8 mouse cellular contexts compared by ENCODE assay signal in genomic region chr7:67549073-67549561, GRCm38 (mm10).
DNase-seq lines count a peak whose midpoint lies in the region; ATAC-seq and TF ChIP-seq lines count a peak whose summit lies in the region.

No protein-coding gene starts in this region.

- H3K4me2 ChIP-seq in hindbrain, postnatal 0 days (ENCODE audit: low read depth, low read length): no peak overlapping the region

- peak; percentile 59 for TF ChIP-seq CTCF in cortical plate, adult 2 months (IDR thresholded peaks at IDR 0.05; ENCODE audit: extremely low read depth, insufficient read depth, low read length)
- TF ChIP-seq CTCF in hindbrain, postnatal 0 days (IDR thresholded peaks at IDR 0.05; ENCODE audit: low read depth): peak; percentile 80

- H3K4me1 ChIP-seq in cortical plate, adult 2 months (ENCODE audit: control insufficient read depth, insufficient read depth, low read length): no peaks in the 10 kb centered on the region
- H3K4me1 ChIP-seq in hindbrain, postnatal 0 days (ENCODE audit: insufficient read depth, low read length): peaks cover 6% of the 10 kb centered on the region

- DNase-seq in adrenal gland, adult (ENCODE audit: inconsistent age in 2 of 2, low spot score in 1 of 2): peak; percentile 85 to 95
- DNase-seq in gastrocnemius, postnatal 10 days: peak; percentile 79
- DNase-seq in hindbrain, postnatal 0 days (ENCODE audit: low spot score): peak; percentile 95
- DNase-seq in left cerebral cortex, adult 18-20 months (ENCODE audit: low spot score in 2 of 2): peak; percentile 79 to 86
- DNase-seq in right cerebral cortex, postnatal 25 days: peak; percentile 79
- peak; percentile 32 for DNase-seq in yolk sac, embryonic 10.5 days (ENCODE audit: low spot score)

- no peaks in the 10 kb centered on the region for H3K27me3 ChIP-seq in hindbrain, postnatal 0 days (ENCODE audit: insufficient read depth, low read length)

- H3K27ac ChIP-seq in cortical plate, adult 2 months (ENCODE audit: insufficient read depth, low read length): no peak overlapping the region
- no peak overlapping the region; the same call in 1 of the 2 replicates for H3K27ac ChIP-seq in hindbrain, postnatal 0 days

- H3K9me3 ChIP-seq in hindbrain, postnatal 0 days (ENCODE audit: low read length): no peaks in the 10 kb centered on the region

- H3K9ac ChIP-seq in hindbrain, postnatal 0 days (replicated peaks; ENCODE audit: low read length): no peak overlapping the region

- 14% methylated on average over 6 of the region's 6 CpGs for WGBS in hindbrain, postnatal 0 days

- no peaks in the 10 kb centered on the region for H3K36me3 ChIP-seq in hindbrain, postnatal 0 days (ENCODE audit: insufficient read depth, low read length)

- no peak overlapping the region for H3K4me3 ChIP-seq in cortical plate, adult 2 months (ENCODE audit: insufficient read depth, low read length)
- H3K4me3 ChIP-seq in hindbrain, postnatal 0 days (ENCODE audit: low read length): no peak overlapping the region

- no peak for TF ChIP-seq POLR2A in cortical plate, adult 2 months (IDR thresholded peaks at IDR 0.05; ENCODE audit: extremely low read depth, insufficient read depth, low read length)

- peak; percentile 90 for ATAC-seq in hindbrain, postnatal 0 days
- ATAC-seq in megakaryocyte-erythroid progenitor cell, adult 5-6 weeks (replicated peaks; ENCODE audit: low FRiP score, low TSS enrichment, poor library complexity, severe bottlenecking): peak; percentile 87

Comparison
In these comparisons a context has a peak if more than half of its experiments do, and no peak if none do; other contexts are left out.
1. DNase-seq: peak in every context shown above with its lines; median percentile 95 in hindbrain, postnatal 0 days; 90 in adrenal gland, adult; 82 in left cerebral cortex, adult 18-20 months; 79 in gastrocnemius, postnatal 10 days; 79 in right cerebral cortex, postnatal 25 days; 32 in yolk sac, embryonic 10.5 days.